Mouse (Mus musculus) macrophage (primary cell): ENCODE measurements around the gene Tenm4. TPM values are rescaled to one million over a fixed set of nuclear protein-coding genes. Genes with fewer than 3 reads are reported as not detected.

ENCODE experiments used
- H3K27ac ChIP-seq: fragments of 350-480 bp; formaldehyde crosslinking; 2 replicates; pipeline ENCODE4 v1.9.0; 2021
- H3K36me3 ChIP-seq: fragments of 350-480 bp; formaldehyde crosslinking; 2 replicates; pipeline ENCODE4 v1.9.0; 2021; ENCODE audit errors: inconsistent target
- H3K4me3 ChIP-seq: fragments of 350-480 bp; formaldehyde crosslinking; 2 replicates; pipeline ENCODE4 v1.9.0; 2021; ENCODE audit errors: inconsistent target
- H3K79me2 ChIP-seq: fragments of 350-480 bp; formaldehyde crosslinking; 2 replicates; pipeline ENCODE4 v1.9.0; 2021; ENCODE audit errors: inconsistent target
- WGBS: methylation state at CpG from one replicate; pipeline ENCODE4 v1.1.7; 2026; ENCODE audit warnings: inconsistent platforms; ENCODE audit not compliant: missing documents; 5-methylcytosine and 5-hydroxymethylcytosine counted together
- polyA plus RNA-seq: library from polyadenylated mRNA; stranded (reverse); fragments of 250-400 nt; gene quantifications from 3 replicates; pipeline ENCODE4 v1.2.4, GENCODE M21; 2018; ENCODE audit warnings: inconsistent platforms

Gene Tenm4
- polyA plus RNA-seq, 1 experiment from 2014 or later, result 1.3 TPM

- Histone ChIP-seq H3K4me3 (no peak overlapping the region), H3K27ac (no peak overlapping the region), H3K36me3 (no peaks in the 10 kb centered on the region), H3K79me2 (no peaks in the 10 kb centered on the region)
- WGBS, result 92% methylated on average over 6 of the region's 6 CpGs
Observed at GRCm38 (mm10) chr7:96458992-96459391, 287.9 kb downstream of the Tenm4 start.

DNA sequence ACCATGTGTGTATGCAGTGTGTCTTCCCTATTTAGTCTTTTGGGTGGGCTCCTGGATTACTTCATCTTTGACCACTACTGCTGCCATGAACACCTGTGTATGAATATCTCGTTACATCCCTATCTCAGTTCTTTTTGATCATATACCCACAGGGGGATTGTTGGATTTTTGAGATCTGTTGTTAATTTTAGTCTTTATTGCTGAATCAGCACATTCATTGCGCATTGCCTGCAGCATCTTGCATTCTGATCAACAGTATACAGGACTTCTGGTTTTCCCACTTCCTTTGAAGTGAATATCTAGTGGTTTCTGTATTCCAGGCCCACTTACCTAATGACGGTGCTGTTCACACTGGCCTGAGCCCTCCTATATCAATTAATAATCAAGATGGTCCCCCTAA lies 295.7 kb downstream of the Tenm4 start:
- no peak overlapping the region for H3K4me3 ChIP-seq
- no peak overlapping the region for H3K27ac ChIP-seq
- WGBS, result 85% methylated on average over 3 of the region's 3 CpGs
- H3K36me3 ChIP-seq, result no peaks in the 10 kb centered on the region
- H3K79me2 ChIP-seq, result no peaks in the 10 kb centered on the region

DNA sequence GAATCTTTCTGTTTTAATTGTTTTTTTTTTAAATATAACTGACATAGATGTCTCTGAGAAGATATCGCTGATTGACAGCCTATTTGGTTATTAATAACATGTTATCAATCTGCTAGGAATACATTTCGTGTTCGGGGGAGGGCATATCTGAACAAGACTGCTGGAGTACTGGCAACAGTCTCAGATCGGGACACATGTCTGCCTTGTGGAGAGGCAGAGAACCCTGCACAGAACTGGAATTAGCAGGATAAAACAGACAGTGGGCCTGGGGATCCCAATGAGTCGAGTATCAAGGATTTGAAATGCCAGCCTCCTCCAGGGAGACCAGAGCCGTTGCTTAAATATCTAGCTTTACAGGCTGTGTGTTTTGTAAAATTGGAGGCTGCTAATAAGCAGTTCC lies 299.8 kb downstream of the Tenm4 start:
- no peaks in the 10 kb centered on the region for H3K79me2 ChIP-seq
- no peaks in the 10 kb centered on the region for H3K36me3 ChIP-seq
- H3K27ac ChIP-seq, result no peak overlapping the region
- 83% methylated on average over 6 of the region's 6 CpGs for whole genome bisulfite sequencing
- H3K4me3 ChIP-seq, result no peak overlapping the region

DNA sequence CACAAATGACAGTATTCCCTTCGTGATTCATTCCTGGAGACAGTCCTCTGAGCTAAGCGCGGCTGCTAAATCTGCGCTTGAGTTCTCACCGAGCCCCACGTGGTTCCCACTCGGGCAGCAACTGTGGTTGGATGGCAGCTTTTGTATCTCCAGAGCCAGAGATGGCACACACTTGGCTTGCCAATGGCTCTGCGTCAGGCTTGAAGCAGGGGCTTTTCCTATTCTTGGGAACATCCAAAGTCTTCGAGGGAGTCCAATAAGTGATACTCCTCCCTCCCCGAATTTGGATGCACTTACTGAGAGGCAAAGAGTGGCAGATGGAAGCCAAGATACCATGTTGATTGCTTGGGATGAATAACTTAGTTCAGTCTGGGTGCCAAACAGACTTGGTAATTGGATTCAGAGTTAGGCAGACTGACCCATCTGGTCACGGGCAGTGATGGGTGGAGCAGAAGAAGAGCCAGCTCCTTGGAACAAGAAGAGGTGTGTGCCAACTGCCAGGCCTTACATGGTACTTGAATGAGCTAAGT lies 303.6 kb downstream of the Tenm4 start:
- Histone ChIP-seq H3K79me2 (no peaks in the 10 kb centered on the region), H3K36me3 (no peaks in the 10 kb centered on the region), H3K4me3 (no peak overlapping the region), H3K27ac (no peak overlapping the region)
- WGBS, result 93% methylated on average over 11 of the region's 11 CpGs

DNA sequence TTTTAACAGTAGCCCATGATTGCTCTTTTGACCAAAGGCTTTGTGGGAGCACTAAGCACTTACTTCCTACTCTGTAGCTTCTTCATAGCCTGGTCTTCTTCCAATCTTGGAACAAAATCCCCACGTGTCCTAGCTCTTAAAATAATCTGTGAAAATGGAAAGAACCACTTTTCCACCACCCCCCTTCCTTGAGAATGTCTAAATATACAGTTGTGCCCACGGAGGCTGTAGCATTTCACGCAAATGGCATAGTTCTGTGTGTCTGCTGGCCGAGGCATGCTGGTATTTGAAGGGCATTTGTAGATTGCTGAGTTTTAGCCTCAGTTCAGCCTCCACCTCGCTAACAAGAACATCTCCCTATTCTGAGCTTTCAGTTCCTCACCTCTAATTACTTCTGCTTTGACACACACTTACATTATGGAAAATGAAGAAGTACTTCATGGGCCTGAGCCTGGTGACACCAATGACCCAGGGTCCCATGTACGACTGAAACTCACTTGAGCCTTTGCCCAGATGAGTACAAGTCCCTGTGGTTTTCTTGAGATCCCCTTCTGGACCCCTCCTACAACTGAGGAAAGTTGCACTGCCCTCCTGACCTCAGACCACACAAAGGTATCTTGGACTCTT lies 306.1 kb downstream of the Tenm4 start:
- WGBS, result 46% methylated on average over 6 of the region's 6 CpGs
- Histone ChIP-seq H3K36me3 (no peaks in the 10 kb centered on the region), H3K27ac (no peak overlapping the region), H3K4me3 (no peak overlapping the region), H3K79me2 (no peaks in the 10 kb centered on the region)

- no peak overlapping the region for H3K4me3 ChIP-seq
- H3K79me2 ChIP-seq, result no peaks in the 10 kb centered on the region
- H3K36me3 ChIP-seq, result no peaks in the 10 kb centered on the region
- WGBS, result 39% methylated on average over 6 of the region's 6 CpGs
- no peak overlapping the region for H3K27ac ChIP-seq
Observed at GRCm38 (mm10) chr7:96479139-96479538, 308.1 kb downstream of the Tenm4 start.

- Histone ChIP-seq H3K4me3 (no peak overlapping the region), H3K27ac (no peak overlapping the region), H3K79me2 (no peaks in the 10 kb centered on the region), H3K36me3 (no peaks in the 10 kb centered on the region)
- 90% methylated on average over 9 of the region's 9 CpGs for WGBS
Observed at GRCm38 (mm10) chr7:96480351-96480983, 309.4 kb downstream of the Tenm4 start.

DNA sequence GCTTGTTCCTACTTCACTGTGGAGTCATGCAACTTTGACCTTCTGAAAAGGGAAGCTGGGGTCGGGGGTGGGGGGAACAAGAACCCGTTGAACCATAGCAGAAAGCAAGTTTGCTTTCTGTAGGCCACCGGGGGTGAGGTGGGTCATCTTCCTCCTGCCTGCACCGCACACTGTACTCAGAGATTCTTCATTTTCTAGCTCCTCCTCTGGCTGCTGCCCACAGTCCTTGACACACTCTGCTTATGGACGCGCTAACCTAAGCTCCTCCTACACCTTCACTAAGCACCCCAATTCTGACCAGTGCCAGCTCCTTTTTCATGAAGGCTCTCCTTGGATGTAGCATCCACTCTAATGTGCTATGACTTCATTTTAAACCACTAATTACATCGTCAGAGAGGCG lies 311.9 kb downstream of the Tenm4 start:
- Histone ChIP-seq H3K36me3 (no peaks in the 10 kb centered on the region), H3K4me3 (no peak overlapping the region), H3K79me2 (no peaks in the 10 kb centered on the region), H3K27ac (no peak overlapping the region)
- WGBS, result 23% methylated on average over 8 of the region's 8 CpGs

GRCm38 (mm10) chr7:96484006-96484581 lies 313.0 kb downstream of the Tenm4 start:
- WGBS, result 92% methylated on average over 1 of the region's 1 CpGs
- no peaks in the 10 kb centered on the region for H3K36me3 ChIP-seq
- no peak overlapping the region for H3K4me3 ChIP-seq
- H3K79me2 ChIP-seq, result no peaks in the 10 kb centered on the region
- H3K27ac ChIP-seq, result no peak overlapping the region

GRCm38 (mm10) chr7:96489348-96490076 lies 318.5 kb downstream of the Tenm4 start:
- Histone ChIP-seq H3K79me2 (no peaks in the 10 kb centered on the region), H3K36me3 (no peaks in the 10 kb centered on the region), H3K27ac (no peak overlapping the region), H3K4me3 (no peak overlapping the region)
- WGBS, result 96% methylated on average over 6 of the region's 6 CpGs

- no peak overlapping the region for H3K27ac ChIP-seq
- no peaks in the 10 kb centered on the region for H3K36me3 ChIP-seq
- WGBS, result 96% methylated on average over 2 of the region's 2 CpGs
- no peak overlapping the region for H3K4me3 ChIP-seq
- H3K79me2 ChIP-seq, result no peaks in the 10 kb centered on the region
Observed at GRCm38 (mm10) chr7:96491896-96492295, 320.9 kb downstream of the Tenm4 start.

- Histone ChIP-seq H3K27ac (no peak overlapping the region), H3K4me3 (no peak overlapping the region), H3K36me3 (no peaks in the 10 kb centered on the region), H3K79me2 (no peaks in the 10 kb centered on the region)
- WGBS, result 84% methylated on average over 7 of the region's 7 CpGs
Observed at GRCm38 (mm10) chr7:96492696-96493095, 321.6 kb downstream of the Tenm4 start.

- Histone ChIP-seq H3K79me2 (no peaks in the 10 kb centered on the region), H3K4me3 (no peak overlapping the region), H3K27ac (no peak overlapping the region), H3K36me3 (no peaks in the 10 kb centered on the region)
- 82% methylated on average over 16 of the region's 16 CpGs for WGBS
Observed at GRCm38 (mm10) chr7:96494057-96494456, 323.0 kb downstream of the Tenm4 start.

GRCm38 (mm10) chr7:96500108-96500507 lies 329.1 kb downstream of the Tenm4 start:
- WGBS, result 88% methylated on average over 5 of the region's 5 CpGs
- H3K27ac ChIP-seq, result no peak overlapping the region
- no peaks in the 10 kb centered on the region for H3K36me3 ChIP-seq
- no peaks in the 10 kb centered on the region for H3K79me2 ChIP-seq
- no peak overlapping the region for H3K4me3 ChIP-seq

- 85% methylated on average over 4 of the region's 4 CpGs for WGBS
- H3K4me3 ChIP-seq, result no peak overlapping the region
- no peaks in the 10 kb centered on the region for H3K79me2 ChIP-seq
- no peak overlapping the region for H3K27ac ChIP-seq
- no peaks in the 10 kb centered on the region for H3K36me3 ChIP-seq
Observed at GRCm38 (mm10) chr7:96500797-96501196, 329.8 kb downstream of the Tenm4 start.
